Mouse (Mus musculus) gastrocnemius, postnatal 25 days (tissue): ENCODE measurements around the gene Tsks. TPM values are rescaled to one million over a fixed set of nuclear protein-coding genes. Genes with fewer than 3 reads are reported as not detected.

ENCODE experiments used
- DNase-seq: peaks from one replicate; pipeline ENCODE4 v3.0.0; 2022
- total RNA-seq, 2 experiments: library from RNA; stranded (reverse); gene quantifications; 1 replicate in 1 of 2; 2 replicates in 1 of 2; pipeline ENCODE4 v1.2.3; 2021

The Tsks gene
- total RNA-seq, 2 experiments from 2014 or later = not detected

DNA sequence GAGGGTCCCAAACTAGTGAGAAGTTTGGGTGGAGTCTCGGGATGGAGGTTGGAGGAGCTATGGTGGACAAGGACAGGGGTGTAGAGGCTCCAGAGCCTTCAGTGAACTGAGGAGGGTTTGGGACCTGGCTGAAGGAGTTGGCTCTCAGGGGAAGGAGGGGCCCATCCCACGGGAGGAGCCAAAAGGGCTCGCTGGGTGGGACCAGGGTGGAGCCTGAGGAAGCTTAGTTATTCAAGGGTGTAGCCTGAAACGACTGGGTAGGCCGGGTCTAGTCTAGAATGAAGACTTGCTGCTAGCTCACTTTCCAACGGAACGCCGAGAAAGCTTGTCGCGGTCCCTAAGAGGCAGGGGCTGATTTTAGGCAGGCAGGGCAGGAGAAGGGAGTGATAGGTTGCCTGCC lies 9.0 kb downstream of the Tsks start:
- peak; percentile 77 for DNase-seq

DNA sequence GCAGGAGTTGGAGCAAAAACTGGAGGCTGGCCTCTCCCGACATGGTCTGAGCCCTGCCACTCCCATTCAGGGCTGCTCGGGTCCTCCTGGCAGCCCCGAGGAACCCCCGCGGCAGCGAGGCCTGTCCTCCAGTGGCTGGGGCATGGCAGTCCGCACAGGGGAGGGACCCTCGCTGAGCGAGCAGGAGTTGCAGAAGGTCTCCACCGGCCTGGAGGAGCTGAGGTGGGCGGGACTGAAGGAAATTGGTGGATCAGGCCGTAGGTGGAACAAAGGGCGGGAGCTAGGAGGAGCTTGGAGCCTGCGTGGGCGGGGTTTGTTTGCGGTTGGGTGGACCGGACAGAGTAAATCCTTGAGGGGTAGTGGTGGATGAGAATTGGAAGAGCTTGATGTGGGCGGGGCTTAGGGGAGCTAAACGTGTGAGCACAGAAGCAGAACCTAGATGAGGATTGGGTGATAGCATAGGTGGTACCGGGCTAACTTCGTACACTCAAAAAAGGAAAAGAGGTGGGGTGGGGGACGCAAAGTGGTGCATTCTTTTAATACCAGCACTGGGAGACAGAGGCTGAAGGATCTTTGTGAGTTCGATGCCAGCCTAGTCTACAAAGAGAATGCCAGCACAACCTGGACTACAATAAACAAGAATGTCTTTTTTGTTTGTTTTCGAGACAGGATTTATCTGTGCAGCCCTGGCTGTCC lies 9.8 kb downstream of the Tsks start:
- peak; percentile 93 for DNase-seq

DNA sequence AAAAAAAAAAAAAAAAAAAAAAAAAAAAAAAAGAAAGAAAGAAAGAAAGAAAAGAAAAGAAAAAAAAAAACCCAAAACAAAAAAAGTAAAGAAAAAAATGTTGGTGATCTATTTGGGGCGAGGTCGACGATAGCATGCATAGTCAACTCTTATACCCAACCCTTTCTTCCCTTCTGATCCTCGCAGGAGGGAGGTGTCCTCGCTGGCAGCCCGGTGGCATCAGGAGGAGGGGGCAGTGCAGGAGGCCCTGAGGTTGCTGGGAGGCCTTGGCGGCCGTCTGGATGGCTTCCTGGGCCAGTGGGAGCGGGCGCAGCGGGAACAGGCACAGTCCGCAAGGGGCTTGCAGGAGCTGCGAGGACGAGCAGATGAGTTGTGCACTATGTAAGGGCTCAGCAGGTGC lies 10.6 kb downstream of the Tsks start:
- DNase-seq = no peak

DNA sequence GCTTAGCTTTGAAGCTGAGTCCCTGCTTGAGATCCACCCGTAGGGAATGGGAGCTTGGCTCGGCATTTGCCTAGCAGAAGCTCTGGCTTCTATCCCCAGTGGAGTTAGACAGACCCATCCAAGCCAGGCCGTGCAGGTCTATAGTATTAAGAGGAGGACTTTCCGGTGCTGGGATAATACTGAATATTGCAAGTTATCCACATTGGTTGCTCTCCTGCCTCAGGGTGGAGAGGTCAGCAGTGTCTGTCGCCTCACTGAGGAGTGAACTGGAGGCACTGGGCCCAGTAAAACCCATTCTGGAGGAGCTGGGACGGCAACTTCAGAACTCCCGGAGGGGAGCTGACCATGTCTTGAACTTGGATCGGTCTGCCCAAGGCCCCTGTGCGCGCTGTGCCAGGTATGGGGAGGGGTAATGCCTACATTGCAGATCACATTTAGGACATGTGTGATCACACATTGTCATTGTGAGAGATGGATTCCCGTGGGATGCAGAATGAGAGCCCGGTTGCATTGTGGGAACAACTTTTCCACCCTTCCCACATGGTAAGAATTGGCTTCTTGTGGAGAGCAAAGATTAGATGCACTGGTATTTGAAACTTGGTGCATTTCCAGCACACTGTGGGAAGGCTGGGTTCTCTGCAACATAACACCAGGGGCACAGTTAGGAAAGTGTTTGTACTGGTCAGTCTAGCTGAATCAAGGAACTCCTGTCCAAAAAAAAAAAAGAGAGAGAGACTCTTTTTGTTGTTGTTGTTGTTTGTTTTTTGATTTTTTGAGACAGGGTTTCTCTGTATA lies 11.3 kb downstream of the Tsks start:
- DNase-seq = no peak

DNA sequence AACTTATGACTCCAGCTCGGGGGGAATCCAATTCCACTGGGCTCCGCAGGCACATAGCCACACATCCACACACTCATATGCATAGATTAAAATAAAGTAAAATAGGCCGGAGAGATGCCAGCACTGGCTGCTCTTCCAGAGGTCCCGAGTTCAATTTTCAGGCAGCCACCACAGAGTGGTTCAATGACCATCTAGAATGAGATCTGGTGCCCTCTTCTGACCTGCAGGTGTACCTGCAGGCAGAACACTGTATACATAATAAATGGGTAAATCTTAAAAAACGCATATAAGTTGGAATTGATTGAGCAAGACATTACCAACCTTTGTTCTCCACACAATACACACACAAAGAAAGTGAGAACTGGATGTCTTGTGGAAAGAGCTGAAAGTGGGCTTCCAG lies 12.6 kb downstream of the Tsks start:
- no peak for DNase-seq

DNA sequence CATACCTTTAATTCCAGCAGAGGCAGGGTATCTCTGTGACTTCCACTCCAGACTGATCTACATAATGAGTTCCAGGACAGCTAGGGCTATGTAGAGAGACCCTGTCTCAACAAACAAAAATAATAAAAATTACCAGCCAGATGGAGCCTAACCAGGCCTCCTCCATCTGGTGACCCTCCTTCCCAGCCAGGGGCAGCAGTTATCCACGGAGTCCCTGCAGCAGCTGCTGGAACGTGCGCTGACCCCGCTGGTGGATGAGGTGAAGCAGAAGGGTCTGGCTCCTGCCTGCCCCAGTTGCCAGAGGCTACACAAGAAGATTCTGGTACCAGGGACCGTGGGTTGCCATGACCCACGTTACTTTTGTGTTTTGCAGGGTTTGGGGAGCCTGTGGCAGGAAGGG lies 13.3 kb downstream of the Tsks start:
- DNase-seq = no peak

DNA sequence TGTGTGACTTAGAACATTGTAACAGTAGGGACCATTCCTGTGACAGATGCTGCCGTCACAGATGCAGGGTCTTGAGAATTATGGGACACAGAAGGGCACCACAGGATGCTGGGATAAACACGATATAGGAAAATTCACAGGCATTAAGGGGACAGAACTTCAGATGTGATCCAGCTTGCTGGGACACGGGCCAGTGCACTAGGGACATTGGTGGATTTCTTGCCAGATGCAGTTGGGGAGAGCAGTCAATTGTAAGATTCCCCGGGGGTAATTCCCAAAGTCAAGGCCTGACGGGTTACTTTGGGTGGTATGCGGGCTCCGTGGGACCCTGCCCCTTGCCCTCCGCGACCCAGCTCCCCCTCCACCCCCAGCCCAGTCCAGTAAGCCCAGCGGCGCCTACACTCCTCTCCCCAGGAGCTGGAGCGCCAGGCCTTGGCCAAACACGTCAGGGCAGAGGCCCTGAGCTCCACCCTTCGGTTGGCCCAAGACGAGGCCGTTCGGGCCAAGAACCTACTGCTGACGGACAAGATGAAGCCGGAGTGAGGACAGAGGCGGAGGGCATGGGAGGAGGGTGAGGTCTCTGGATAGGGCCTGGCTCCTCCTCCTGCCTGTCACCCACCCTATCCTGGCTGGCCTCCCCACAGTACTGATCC lies 14.3 kb downstream of the Tsks start:
- peak; percentile 75 for DNase-seq

DNA sequence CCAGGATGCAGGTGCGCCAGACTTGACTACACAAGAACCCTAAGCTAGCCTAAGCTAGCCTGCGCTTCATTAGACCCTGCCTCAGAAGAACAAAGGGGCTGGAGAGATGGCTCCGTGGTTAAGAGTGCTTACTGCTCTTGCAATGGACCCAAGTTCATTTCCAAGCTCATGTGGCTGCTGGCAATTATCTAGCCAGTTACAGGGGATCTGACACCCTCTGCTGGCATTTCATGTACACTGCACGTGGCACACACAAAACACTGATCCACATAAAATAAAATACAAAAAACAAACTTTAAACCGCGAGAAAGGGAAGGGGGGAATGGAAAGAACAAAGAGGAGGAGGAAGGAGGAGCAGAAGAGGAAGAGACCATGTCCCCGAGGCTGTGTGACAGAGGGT lies 15.2 kb downstream of the Tsks start:
- DNase-seq = peak; percentile 29

DNA sequence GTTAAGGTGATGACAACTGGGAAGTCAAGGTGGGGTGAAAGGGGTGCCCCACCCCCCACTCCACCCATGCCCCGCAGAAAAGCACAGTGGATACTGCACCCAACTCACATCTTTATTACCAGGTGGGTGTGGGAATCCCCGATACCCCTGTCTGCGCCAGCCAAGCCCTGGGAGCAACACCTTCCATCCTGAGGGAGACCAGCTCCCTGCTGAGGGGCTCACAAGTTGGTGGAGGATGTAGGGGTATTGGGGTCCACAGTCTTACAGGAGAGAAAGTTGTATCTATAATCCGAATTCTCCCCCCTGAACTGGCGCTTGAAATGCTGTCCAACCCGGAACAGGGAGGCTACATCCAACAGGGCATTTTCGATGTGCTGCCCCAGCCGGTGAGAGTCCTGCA lies 16.3 kb downstream of the Tsks start:
- peak; percentile 7 for DNase-seq

DNA sequence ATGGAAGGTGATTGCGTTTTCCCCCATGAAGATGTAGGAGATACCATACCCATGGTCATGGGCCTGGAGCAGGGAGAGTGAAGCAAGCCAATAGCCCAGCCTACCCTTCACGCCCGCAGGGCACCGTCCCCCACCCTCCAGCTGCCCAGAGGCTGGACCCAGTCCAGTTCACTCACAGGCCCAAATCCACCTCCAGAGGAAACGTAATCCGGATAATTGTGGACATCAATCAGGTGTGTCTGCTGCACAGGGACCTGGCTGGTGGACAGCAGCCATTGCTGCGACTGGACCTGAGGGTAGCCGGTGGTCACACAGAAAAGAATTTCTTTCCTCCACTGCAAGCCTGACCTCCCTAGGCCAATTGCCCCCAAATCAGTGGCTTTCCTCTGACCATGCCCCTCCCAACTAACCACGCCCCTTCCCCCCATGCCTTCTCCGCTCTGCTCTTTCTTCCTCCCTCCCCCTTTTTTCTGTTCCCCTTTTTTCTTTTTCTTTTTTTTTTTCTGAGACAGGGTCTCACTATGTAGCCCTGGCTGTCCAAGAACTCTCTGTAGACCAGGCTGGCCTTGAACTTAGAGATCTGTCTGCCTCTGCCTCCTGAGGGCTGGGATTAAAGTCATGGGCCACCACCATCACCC lies 17.0 kb downstream of the Tsks start:
- DNase-seq = peak; percentile 10

DNA sequence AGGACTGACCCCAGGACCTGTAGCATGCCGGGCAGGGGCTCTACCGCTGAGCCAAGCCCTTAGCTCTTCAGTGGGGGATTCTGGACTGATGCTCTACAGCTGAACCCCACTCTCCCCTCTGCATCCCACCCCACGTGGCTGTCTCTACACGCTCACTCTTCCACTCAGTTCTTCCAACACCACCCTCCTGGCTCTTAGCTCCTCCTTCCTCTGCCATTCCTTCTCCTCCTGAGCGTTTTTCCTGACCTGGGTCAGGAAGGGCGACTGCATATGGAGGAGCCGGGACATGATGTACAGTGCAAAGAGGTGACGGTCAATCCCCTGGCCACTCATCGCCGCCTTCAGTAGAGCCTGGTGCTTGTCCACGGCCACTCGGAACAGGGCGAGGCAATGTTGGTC lies 17.5 kb downstream of the Tsks start:
- no peak for DNase-seq

DNA sequence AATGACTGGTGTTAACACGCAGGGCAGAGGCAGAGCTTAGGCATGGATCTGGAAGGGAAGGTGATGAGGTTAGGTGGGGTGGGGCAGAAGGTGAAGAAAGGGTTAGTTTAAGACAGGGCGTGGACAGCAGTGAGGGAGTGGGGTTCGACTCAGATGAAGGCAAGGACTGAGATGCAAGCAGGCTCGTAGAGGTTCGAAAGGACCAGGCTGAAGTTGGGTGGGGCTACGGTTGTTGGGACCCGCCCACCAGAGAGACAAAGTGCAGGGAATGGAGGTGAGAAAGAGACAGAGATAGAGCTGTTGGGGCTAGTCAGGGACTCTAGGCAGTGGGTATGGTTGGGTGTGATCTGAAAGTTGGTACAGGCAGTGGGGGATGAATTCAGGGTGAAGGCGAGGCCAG lies 19.3 kb downstream of the Tsks start:
- DNase-seq = no peak

DNA sequence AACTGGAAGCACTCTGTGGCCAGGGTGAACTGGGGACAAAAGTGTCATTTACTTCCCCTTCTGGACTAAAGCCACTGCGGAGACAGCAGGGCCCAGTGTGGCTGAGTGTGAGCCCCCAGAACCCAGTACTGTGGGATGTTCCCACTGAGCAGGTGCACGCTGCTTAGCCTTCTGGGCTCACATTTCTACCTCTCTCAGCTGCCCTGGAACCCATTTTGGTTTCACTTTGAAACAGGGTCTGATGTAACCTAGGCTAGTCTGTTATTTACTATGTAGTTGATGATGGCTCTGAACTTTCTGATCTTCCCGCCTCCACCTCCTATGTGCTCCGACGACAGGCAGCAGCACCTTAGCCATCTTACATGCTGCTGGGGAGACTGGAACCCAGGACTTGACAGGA lies 19.8 kb downstream of the Tsks start:
- DNase-seq = no peak

DNA sequence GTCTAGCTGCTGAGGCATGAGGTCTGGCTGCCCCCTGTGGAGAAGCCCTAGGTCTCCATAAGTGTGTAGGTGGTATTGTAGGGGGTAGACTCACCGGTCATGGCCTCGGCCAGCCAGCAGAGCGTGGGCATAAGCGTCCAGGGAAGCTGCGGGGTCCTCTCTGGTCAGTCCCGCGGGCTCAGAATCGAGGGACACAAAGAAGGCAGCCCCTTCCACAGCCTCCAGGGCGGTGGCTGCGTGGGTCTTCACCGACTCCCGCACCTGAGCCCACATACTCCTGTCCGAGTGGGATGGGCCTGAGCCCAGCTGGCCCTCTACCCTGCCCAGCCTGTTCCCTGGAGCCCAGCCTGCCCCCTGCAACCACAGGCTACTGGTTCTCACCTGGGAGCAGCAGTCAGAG lies 22.0 kb downstream of the Tsks start:
- DNase-seq = no peak

DNA sequence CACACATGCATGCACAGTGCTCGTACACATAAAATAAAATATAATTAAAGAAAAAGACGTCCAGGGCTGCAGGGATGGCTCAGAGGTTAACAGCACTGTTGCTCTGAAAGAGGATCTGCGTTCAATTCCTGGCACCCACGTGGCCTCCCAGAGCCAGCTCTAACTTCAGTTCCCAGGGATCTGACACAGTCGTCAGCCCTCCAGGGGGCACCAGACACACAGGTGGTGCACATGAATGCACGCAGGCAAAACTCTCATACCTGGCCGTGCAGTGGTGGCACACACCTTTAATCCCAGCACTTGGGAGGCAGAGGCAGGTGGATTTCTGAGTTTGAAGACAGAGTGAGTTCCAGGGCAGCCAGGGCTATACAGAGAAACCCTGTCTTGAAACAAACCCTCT lies 23.0 kb downstream of the Tsks start:
- no peak for DNase-seq

DNA sequence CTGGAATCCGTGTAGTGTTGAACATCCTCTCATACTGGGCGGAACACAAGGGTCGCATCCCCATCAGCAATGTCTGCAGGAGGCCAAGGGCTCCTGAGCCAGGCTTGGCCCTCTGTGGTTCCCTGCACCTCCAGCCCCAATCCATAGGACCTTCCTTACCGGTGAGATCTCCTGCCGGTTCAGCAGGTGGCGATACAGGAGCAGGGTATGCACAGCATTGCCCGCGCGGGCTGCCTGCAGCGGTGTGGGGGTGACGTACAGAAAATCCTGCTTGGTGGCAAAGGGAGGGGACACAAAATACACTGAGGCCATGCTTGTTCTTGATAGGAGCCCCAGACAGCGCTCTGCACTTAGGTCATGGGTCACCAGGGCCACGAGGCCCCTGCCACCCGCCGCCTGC lies 23.6 kb downstream of the Tsks start:
- DNase-seq = no peak

DNA sequence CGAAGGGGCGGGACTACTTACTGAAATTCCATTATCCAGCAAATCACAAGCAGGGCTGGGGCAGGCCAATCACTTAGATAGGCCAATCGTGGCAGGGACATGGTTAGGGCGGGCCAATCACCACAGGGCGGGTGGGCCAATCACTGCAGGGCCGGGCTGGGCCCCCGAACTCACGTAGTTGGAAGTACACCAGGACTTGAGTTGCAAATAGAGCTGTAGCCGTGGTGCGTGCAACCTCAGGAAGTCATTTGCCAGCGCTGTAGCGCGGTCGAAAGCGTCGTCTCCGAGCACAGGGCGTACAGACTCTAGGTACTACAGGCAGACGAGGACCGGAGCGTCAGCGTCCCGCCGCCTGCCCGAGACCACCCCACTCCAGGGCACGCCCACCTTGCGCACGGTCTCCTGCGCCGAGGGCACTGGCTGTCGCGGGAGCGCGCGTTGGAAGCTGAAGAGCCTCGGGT lies 27.3 kb downstream of the Tsks start:
- DNase-seq = peak; percentile 92

DNA sequence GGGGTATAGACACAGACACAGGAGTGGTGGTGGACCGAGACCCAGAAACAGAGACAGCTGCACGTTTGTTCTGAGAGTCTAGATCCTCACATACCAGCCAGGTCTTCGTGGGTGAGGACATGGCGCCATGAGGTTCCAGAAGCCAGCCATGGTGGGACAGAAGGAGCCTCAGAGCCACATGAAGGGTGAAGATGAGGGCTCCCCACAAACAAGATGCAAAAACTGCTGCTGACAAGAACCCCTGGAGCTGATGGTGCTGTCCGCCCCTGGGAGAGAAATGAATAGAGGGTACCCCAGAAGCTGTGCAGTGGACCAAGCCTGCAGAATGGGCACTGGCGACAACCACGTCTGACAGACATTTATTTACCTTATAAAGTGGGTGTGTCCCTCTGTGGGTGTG lies 28.1 kb downstream of the Tsks start:
- no peak for DNase-seq

DNA sequence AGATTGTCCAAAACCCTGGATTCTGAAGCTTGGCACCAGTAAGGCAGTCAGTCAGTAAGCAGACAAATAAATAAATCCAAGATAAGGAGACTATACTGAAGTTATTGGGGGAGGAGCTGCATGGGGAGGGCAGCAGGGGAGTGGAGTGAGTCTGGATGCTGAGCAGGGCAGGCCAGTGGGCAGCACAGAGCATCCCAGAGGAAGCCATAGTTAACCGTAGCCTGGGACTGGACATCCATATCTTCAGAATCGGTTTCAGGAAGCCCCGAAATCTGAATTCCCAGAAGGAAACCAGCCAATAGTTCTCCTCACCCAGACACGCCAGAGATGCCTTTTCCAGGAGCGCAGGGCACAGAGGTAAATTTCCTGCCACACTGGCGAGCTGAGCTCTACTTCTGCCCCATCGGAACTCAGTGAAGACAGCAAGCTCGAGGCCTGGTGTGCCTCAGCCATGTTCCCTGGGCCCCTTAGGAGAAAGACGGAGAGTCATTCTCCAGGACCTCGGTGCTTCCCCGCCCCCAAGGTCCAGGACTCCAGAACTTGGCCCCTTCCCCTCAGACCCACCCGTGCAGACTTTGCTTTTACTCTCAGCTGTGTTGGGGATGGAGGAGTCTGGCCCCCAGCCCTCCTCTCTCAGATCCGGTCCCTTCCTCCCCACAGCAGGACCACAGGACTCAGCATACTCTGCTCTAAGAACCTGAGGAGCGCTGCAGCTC lies 30.6 kb downstream of the Tsks start:
- no peak for DNase-seq

DNA sequence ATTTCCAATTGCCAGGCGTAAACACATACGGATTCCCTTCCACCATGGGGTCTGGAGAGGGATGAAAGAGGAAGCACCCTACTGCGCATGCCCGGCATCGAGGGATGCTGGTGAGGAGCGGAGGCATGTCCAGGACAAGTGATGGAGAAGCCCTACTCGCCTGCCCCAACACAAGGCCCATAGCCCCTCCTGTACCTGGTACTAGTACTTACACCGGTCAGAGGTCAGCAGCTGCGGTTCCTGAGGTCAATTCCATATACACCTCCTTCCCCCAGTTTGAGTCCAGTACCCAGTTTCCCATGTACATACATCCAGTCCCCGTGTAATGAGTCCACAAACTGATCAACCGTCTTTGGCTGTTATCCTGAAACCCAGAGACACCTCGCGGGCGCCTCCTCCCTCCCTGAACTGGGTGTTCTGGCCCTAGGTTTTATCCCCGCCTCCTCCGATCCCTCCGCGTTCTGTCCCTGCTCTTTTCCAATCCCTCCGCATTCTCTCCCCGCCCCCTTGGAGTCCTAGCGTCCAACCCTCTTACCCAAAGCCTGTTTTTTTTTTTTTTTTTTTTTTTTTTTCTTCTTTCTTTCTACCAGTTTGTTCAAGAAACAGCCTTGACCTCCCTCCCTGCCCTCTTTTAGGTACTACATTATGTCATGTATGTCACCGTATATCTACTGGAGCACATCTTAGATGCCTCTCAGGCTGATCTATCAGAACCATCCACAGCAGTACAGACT lies 31.5 kb downstream of the Tsks start, which contains the start of gene Cpt1c:
Gene Cpt1c (minus strand): TSS at position 469 of the 734 bp plus-strand sequence.
- DNase-seq = peak; percentile 77

DNA sequence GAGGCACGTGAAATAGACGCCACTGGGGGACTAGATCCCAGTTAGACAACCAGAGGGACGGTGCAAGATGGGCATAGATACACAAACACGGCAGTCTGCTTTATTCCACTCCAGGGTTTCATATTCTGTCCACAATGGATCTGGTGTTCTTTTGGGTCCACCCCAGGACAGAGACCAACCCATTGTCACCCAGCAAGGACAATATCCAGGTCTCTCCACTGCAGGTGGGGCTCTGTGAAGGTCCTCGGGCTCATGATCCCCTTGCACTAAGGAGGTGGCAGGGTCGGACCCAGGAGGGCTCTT lies 32.1 kb downstream of the Tsks start:
- DNase-seq = no peak

DNA sequence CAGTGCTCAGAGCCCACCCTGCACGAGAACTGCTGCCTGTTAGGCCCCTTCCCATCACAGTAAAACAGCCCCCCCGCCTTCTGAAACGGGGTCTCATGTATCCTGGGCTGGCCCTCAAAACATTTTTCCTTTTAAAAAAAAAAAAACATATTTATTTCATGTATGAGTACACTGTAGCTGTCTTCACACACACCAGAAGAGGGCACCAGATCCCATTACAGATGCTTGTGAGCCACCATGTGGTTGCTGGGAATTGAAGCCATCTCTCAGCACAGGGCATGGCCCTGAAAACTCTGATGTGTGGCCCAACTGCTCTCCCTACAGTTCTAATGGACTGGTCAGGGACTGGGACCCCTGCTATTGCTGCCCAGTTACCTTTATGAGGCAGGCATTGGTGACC lies 35.3 kb downstream of the Tsks start:
- DNase-seq = no peak
